Mouse (Mus musculus): ENCODE results near the gene Ndufa3. TPM values are rescaled to one million over a fixed set of nuclear protein-coding genes. Genes with fewer than 3 reads are reported as not detected.

Gene Ndufa3
- total RNA-seq, 2 experiments from 2014 or later: 1,902 to 1,920 TPM

Small RNAs within 50 kb of the gene (microRNA-seq; reads per million reads assigned to microRNA genes)
- 0 reads per million in 2 experiments for gene Gm25100
- 3.2 to 4.2 reads per million in 2 experiments for gene Mir3572

Other genes starting within 250 kb of the Ndufa3 start
- not detected for gene Cacng8, start 226.7 kb upstream of the Ndufa3 start, total RNA-seq (2021)
- gene Cacng6, start 193.2 kb upstream of the Ndufa3 start, total RNA-seq (2021): 1 to 10 TPM; 1.5 to 2.0 TPM
- gene Tarm1, start 114.7 kb upstream of the Ndufa3 start, total RNA-seq (2021): not detected
- gene Oscar, start 1.2 kb upstream of the Ndufa3 start, total RNA-seq (2021): not detected
- gene Tfpt, start 12.6 kb downstream of the Ndufa3 start, total RNA-seq (2021): 10 to 100 TPM; 18.2 to 18.9 TPM
- 10 to 100 TPM; 22.4 to 26.0 TPM for gene Prpf31, start 12.6 kb downstream of the Ndufa3 start, total RNA-seq (2021)
- gene Cnot3, start 27.9 kb downstream of the Ndufa3 start, total RNA-seq (2021): 10 to 100 TPM; 17.8 to 23.0 TPM
- gene Leng1, start 48.5 kb downstream of the Ndufa3 start, total RNA-seq (2021): 10 to 100 TPM; 12.6 to 12.7 TPM
- gene Tmc4, start 60.2 kb downstream of the Ndufa3 start, total RNA-seq (2021): 1 to 10 TPM; 1.1 to 1.4 TPM
- 10 to 100 TPM; 68.7 to 70.3 TPM for gene Tsen34, start 75.5 kb downstream of the Ndufa3 start, total RNA-seq (2021)
- gene Mboat7, start 76.2 kb downstream of the Ndufa3 start, total RNA-seq (2021): 10 to 100 TPM; 19.8 to 21.5 TPM
- 100 to 1,000 TPM; 640 to 688 TPM for gene Rps9, start 86.6 kb downstream of the Ndufa3 start, total RNA-seq (2021)
- 1 to 10 TPM; 1.5 to 2.0 TPM for gene Pirb, start 103.0 kb downstream of the Ndufa3 start, total RNA-seq (2021)
- gene Gm15448, start 208.3 kb downstream of the Ndufa3 start, total RNA-seq (2021): under 1 TPM; 0.22 to 0.26 TPM
- gene Pira2, start 227.7 kb downstream of the Ndufa3 start, total RNA-seq (2021): under 1 TPM; 0.26 to 0.57 TPM